Comparison of ENCODE assay signal across 9 mouse cellular contexts in genomic region chr2:170322013-170322414, GRCm38 (mm10).
DNase-seq lines count a peak whose midpoint lies in the region; ATAC-seq and TF ChIP-seq lines count a peak whose summit lies in the region.
"Had no signal": no experiment of that assay in that cellular context is flagged by ENCODE, and none has a peak within 500 bp of the region (broad histone marks: within the 10 kb centered on the region; RNA-seq: fewer than 3 reads in every experiment).

No protein-coding gene starts in this region.

- H3K27ac ChIP-seq in spleen, adult 2 months (ENCODE audit: insufficient read depth, low read length): peak overlapping the region; percentile 3; the same call in 1 of the 2 replicates
- 0 out of 2 replicates have a peak overlapping the region, but pooled peaks have one; percentile 36 for H3K27ac ChIP-seq in liver, embryonic 12.5 days
- H3K27ac ChIP-seq in forebrain, embryonic 14.5 days (ENCODE audit: low read depth, low read length): no peak overlapping the region
- H3K27ac ChIP-seq: forebrain, embryonic 13.5 days had no signal

- H3K36me3 ChIP-seq in spleen, adult 2 months (ENCODE audit: control insufficient read depth, insufficient read depth, low read length): no peaks in the 10 kb centered on the region
- no peaks in the 10 kb centered on the region for H3K36me3 ChIP-seq in liver, embryonic 12.5 days
- H3K36me3 ChIP-seq in forebrain, embryonic 14.5 days (ENCODE audit: control insufficient read depth, insufficient read depth, low read length): no peaks in the 10 kb centered on the region

- no peak for TF ChIP-seq CTCF in spleen, adult 2 months (IDR thresholded peaks at IDR 0.05; ENCODE audit: extremely low read depth, insufficient read depth, insufficient read length, insufficient replicate concordance)

- 0 out of 2 replicates have a peak, but pooled peaks cover 2% of the 10 kb centered on the region for H3K9me3 ChIP-seq in liver, embryonic 12.5 days (replicated peaks)
- no peaks in the 10 kb centered on the region for H3K9me3 ChIP-seq in forebrain, embryonic 14.5 days (replicated peaks; ENCODE audit: control insufficient read depth, low read length)
- H3K9me3 ChIP-seq: forebrain, embryonic 13.5 days had no signal

- H3K4me3 ChIP-seq in spleen, adult 2 months (ENCODE audit: extremely low read depth, insufficient read depth, insufficient read length): no peak overlapping the region
- no peak overlapping the region for H3K4me3 ChIP-seq in liver, embryonic 12.5 days
- no peak overlapping the region for H3K4me3 ChIP-seq in forebrain, embryonic 14.5 days (ENCODE audit: low read depth, low read length)
- H3K4me3 ChIP-seq: forebrain, embryonic 13.5 days had no signal

- H3K4me1 ChIP-seq in spleen, adult 2 months (ENCODE audit: control insufficient read depth, insufficient read depth, insufficient read length): peaks cover 5% of the 10 kb centered on the region; the same call in 1 of the 2 replicates
- H3K4me1 ChIP-seq in liver, embryonic 12.5 days: peaks cover 42% of the 10 kb centered on the region
- peaks cover 7% of the 10 kb centered on the region for H3K4me1 ChIP-seq in forebrain, embryonic 14.5 days (ENCODE audit: control insufficient read depth, insufficient read depth, low read length)

- TF ChIP-seq POLR2A in spleen, adult 2 months (IDR thresholded peaks at IDR 0.05; ENCODE audit: low read depth, low read length): no peak

- WGBS in spleen, adult 2 months: 21% methylated on average over 3 of the region's 3 CpGs
- 14% methylated on average over 3 of the region's 3 CpGs for WGBS in liver, embryonic 12.5 days (ENCODE audit: insufficient replicate concordance)
- 38% methylated on average over 3 of the region's 3 CpGs for WGBS in forebrain, embryonic 14.5 days

- no peak overlapping the region for H3K9ac ChIP-seq in liver, embryonic 12.5 days
- no peak overlapping the region for H3K9ac ChIP-seq in forebrain, embryonic 14.5 days (ENCODE audit: low read length)
- H3K9ac ChIP-seq: forebrain, embryonic 13.5 days had no signal

- no peak for DNase-seq in spleen, adult 2 months (ENCODE audit: low read depth in 1 of 2, low spot score in 2 of 2)
- DNase-seq in spleen, adult 12 weeks (ENCODE audit: low spot score): no peak
- DNase-seq in heart, adult 11 months: peak; percentile 98
- no peak for DNase-seq in thymus, postnatal 0 days (ENCODE audit: low spot score)
- no peak for DNase-seq in kidney, adult 18-20 months
- DNase-seq in forebrain, embryonic 14.5 days (ENCODE audit: low spot score): no peak

- H3K27me3 ChIP-seq in spleen, adult 2 months (ENCODE audit: control insufficient read depth, insufficient read depth, low read length): no peaks in the 10 kb centered on the region
- peaks cover 27% of the 10 kb centered on the region for H3K27me3 ChIP-seq in liver, embryonic 12.5 days (replicated peaks)
- no peaks in the 10 kb centered on the region for H3K27me3 ChIP-seq in forebrain, embryonic 14.5 days (replicated peaks; ENCODE audit: control insufficient read depth, insufficient read depth, low read length)

- peak overlapping the region; percentile 14; the same call in 1 of the 2 replicates for H3K4me2 ChIP-seq in liver, embryonic 12.5 days
- no peak overlapping the region for H3K4me2 ChIP-seq in forebrain, embryonic 14.5 days (ENCODE audit: low read length)
- H3K4me2 ChIP-seq: forebrain, embryonic 13.5 days had no signal

- ATAC-seq in liver, embryonic 12.5 days: no peak
- no peak for ATAC-seq in forebrain, embryonic 14.5 days
- no peak for ATAC-seq in erythroid progenitor cell, adult 5-6 weeks (replicated peaks; ENCODE audit: low FRiP score, poor library complexity, severe bottlenecking)
- ATAC-seq: forebrain, embryonic 13.5 days had no signal
